Mouse (Mus musculus) heart, adult 2 months (tissue): Measurements from ENCODE around the gene Cd300ld4.
A peak's percentile ranks its signal among the peaks of the same experiment; 100 is the strongest.

Experiments used
- CTCF ChIP-seq: fragments of 200-600 bp; IDR thresholded peaks from 2 replicates; pipeline ENCODE4 v1.8.1; 2022; ENCODE audit warnings: antibody characterized with exemption, mild to moderate bottlenecking, moderate library complexity
- EP300 ChIP-seq: fragments of 200-500 bp; IDR thresholded peaks from 2 replicates; pipeline ENCODE4 v1.6.1; 2011; ENCODE audit warnings: low read depth, low read length, control low read depth; ENCODE audit not compliant: insufficient read depth
- POLR2A ChIP-seq: fragments of 200-500 bp; IDR thresholded peaks from 2 replicates; pipeline ENCODE4 v1.6.1; 2011; ENCODE audit warnings: mild to moderate bottlenecking, low read depth, low read length, control low read depth; ENCODE audit not compliant: insufficient read depth

- 0 out of 2 replicates have a peak, but pooled peaks have one; percentile 9 for TF ChIP-seq EP300
- TF ChIP-seq POLR2A, result no peak
- 0 out of 2 replicates have a peak, but pooled peaks have one; percentile 8 for TF ChIP-seq CTCF
Measured at GRCm38 (mm10) chr11:115071631-115072294, 45.0 kb upstream of the Cd300ld4 start.
